Mouse (Mus musculus) heart, postnatal 0 days (tissue): ENCODE measurements at regions not wholly inside any gene's neighbourhood (a gene's known extent, or its start where the extent isn't known, plus 50 kb on each side); places are given as distances from the start of the nearest gene placed in this dataset.

Source experiments
- CTCF ChIP-seq: IDR thresholded peaks from 2 replicates; pipeline ENCODE4 v1.5.1; 2016; ENCODE audit warnings: antibody characterized with exemption, control low read depth, low read depth
- EP300 ChIP-seq: IDR thresholded peaks from 2 replicates; pipeline ENCODE4 v1.6.1; 2016; ENCODE audit warnings: antibody characterized with exemption, low read depth

- TF ChIP-seq CTCF: no peak
- no peak for TF ChIP-seq EP300
Measured at GRCm38 (mm10) chr12:71625115-71625514, 205.8 kb upstream of the Daam1 start.
